Comparison of ENCODE assay signal across 8 mouse cellular contexts in the genomic region with DNA sequence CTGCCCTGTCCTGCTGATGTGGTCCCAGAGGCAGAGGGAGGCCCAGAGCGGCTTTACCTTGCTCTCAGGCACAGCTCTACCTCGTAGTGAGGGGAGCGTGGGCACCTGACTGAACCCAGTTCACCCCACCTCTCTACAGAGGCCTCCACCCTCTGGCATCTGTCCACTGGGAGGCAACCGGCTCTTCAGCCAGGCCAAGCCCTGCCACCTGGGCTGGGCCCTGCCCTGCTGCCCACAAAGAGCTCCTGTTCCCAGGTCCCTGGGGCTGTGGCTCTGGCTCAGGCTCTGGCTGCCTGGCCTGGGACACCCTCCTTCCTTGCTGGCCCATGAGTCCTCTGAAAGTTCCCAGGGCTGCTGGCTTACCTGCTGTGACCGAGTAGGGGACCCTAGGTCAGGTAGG. TPM values are rescaled to one million over a fixed set of nuclear protein-coding genes. Genes with fewer than 3 reads are reported as not detected.
DNase-seq lines count a peak whose midpoint lies in the region; ATAC-seq lines count a peak whose summit lies in the region.

No protein-coding gene starts in this region.

- H3K4me1 ChIP-seq in kidney, embryonic 16.5 days (ENCODE audit: insufficient read depth, low read length), result peaks cover 16% of the 10 kb centered on the region
- peaks cover 16% of the 10 kb centered on the region for H3K4me1 ChIP-seq in embryonic facial prominence, embryonic 13.5 days
- H3K4me1 ChIP-seq in midbrain, embryonic 15.5 days, result no peaks in the 10 kb centered on the region

- 57% methylated on average over 5 of the region's 5 CpGs for WGBS in kidney, embryonic 16.5 days
- WGBS in embryonic facial prominence, embryonic 13.5 days, result 73% methylated on average over 5 of the region's 5 CpGs
- 77% methylated on average over 5 of the region's 5 CpGs for WGBS in midbrain, embryonic 15.5 days

- H3K36me3 ChIP-seq in kidney, embryonic 16.5 days (ENCODE audit: insufficient read depth, low read length), result peaks cover 32% of the 10 kb centered on the region
- H3K36me3 ChIP-seq in embryonic facial prominence, embryonic 13.5 days, result peaks cover 75% of the 10 kb centered on the region
- peaks cover 27% of the 10 kb centered on the region; the same call in 1 of the 2 replicates for H3K36me3 ChIP-seq in midbrain, embryonic 15.5 days (replicated peaks)

- peak overlapping the region; percentile 85 for H3K27ac ChIP-seq in kidney, embryonic 16.5 days (ENCODE audit: low read length)
- peak overlapping the region; percentile 55; the same call in 1 of the 2 replicates for H3K27ac ChIP-seq in embryonic facial prominence, embryonic 13.5 days
- peak overlapping the region; percentile 39 for H3K27ac ChIP-seq in midbrain, embryonic 15.5 days

- no peak overlapping the region for H3K4me2 ChIP-seq in kidney, embryonic 16.5 days (replicated peaks; ENCODE audit: low read depth, low read length)
- H3K4me2 ChIP-seq in embryonic facial prominence, embryonic 13.5 days, result no peak overlapping the region
- no peak overlapping the region for H3K4me2 ChIP-seq in midbrain, embryonic 15.5 days

- H3K9me3 ChIP-seq in kidney, embryonic 16.5 days (ENCODE audit: low read length), result no peaks in the 10 kb centered on the region
- no peaks in the 10 kb centered on the region for H3K9me3 ChIP-seq in embryonic facial prominence, embryonic 13.5 days
- no peaks in the 10 kb centered on the region for H3K9me3 ChIP-seq in midbrain, embryonic 15.5 days

- no peaks in the 10 kb centered on the region for H3K27me3 ChIP-seq in kidney, embryonic 16.5 days (ENCODE audit: insufficient read depth, low read length)
- H3K27me3 ChIP-seq in embryonic facial prominence, embryonic 13.5 days, result no peaks in the 10 kb centered on the region
- no peaks in the 10 kb centered on the region for H3K27me3 ChIP-seq in midbrain, embryonic 15.5 days (replicated peaks)

- DNase-seq in kidney, adult 8-10 months, result no peak
- DNase-seq in kidney, postnatal 14 days, result peak; percentile 47
- no peak for DNase-seq in layer of hippocampus, postnatal 14 days (ENCODE audit: low spot score in 2 of 2)
- no peak for DNase-seq in spleen, postnatal 36 days (ENCODE audit: low spot score in 2 of 2)
- DNase-seq in B cell, adult 2 months, result no peak

- no peak overlapping the region for H3K4me3 ChIP-seq in kidney, embryonic 16.5 days (ENCODE audit: low read length)
- no peak overlapping the region for H3K4me3 ChIP-seq in embryonic facial prominence, embryonic 13.5 days
- no peak overlapping the region for H3K4me3 ChIP-seq in midbrain, embryonic 15.5 days

- ATAC-seq in kidney, embryonic 16.5 days (ENCODE audit: low FRiP score, low TSS enrichment), result peak; percentile 7
- no peak for ATAC-seq in embryonic facial prominence, embryonic 13.5 days (ENCODE audit: insufficient number of reproducible peaks, insufficient read depth, low FRiP score, low TSS enrichment, low read depth)
- no peak for ATAC-seq in midbrain, embryonic 15.5 days (replicated peaks)

- H3K9ac ChIP-seq in kidney, embryonic 16.5 days (replicated peaks; ENCODE audit: low read length), result peak overlapping the region; percentile 58
- H3K9ac ChIP-seq in embryonic facial prominence, embryonic 13.5 days, result peak overlapping the region; percentile 49; the same call in 1 of the 2 replicates
- H3K9ac ChIP-seq in midbrain, embryonic 15.5 days, result no peak overlapping the region

RNA-seq across cellular contexts. Expression of a gene that starts 38.4 kb away (rescaled TPM):
- 54.4 and 56.2 TPM in 2 replicates for polyA plus RNA-seq in kidney, embryonic 16.5 days (2015; fragmentation: Nextera tagmentation; extraction: Ambion mirVana)
- 57.2 and 59.2 TPM in 2 replicates for polyA plus RNA-seq in embryonic facial prominence, embryonic 13.5 days (2015; fragmentation: Nextera tagmentation; extraction: Ambion mirVana)
- polyA plus RNA-seq in midbrain, embryonic 15.5 days (2015; fragmentation: Nextera tagmentation; extraction: Ambion mirVana), result 29.7 and 31.3 TPM in 2 replicates
- total RNA-seq in layer of hippocampus, postnatal 14 days (2021), result 10 to 100 TPM; 15.2 to 18.7 TPM

RNA-seq across cellular contexts. Expression of a gene that starts 47.0 kb away (rescaled TPM):
- polyA plus RNA-seq in kidney, embryonic 16.5 days (2015; fragmentation: Nextera tagmentation; extraction: Ambion mirVana), result 149 and 176 TPM in 2 replicates
- polyA plus RNA-seq in embryonic facial prominence, embryonic 13.5 days (2015; fragmentation: Nextera tagmentation; extraction: Ambion mirVana), result 185 and 205 TPM in 2 replicates
- polyA plus RNA-seq in midbrain, embryonic 15.5 days (2015; fragmentation: Nextera tagmentation; extraction: Ambion mirVana), result 82.5 and 85.8 TPM in 2 replicates
- 100 to 1,000 TPM; 120 to 122 TPM for total RNA-seq in layer of hippocampus, postnatal 14 days (2021)

RNA-seq across cellular contexts. Expression of a gene that starts 47.1 kb away (rescaled TPM):
- 11.7 and 12.2 TPM in 2 replicates for polyA plus RNA-seq in kidney, embryonic 16.5 days (2015; fragmentation: Nextera tagmentation; extraction: Ambion mirVana)
- polyA plus RNA-seq in embryonic facial prominence, embryonic 13.5 days (2015; fragmentation: Nextera tagmentation; extraction: Ambion mirVana), result 13.4 and 13.6 TPM in 2 replicates
- 22.8 and 24.2 TPM in 2 replicates for polyA plus RNA-seq in midbrain, embryonic 15.5 days (2015; fragmentation: Nextera tagmentation; extraction: Ambion mirVana)
- total RNA-seq in layer of hippocampus, postnatal 14 days (2021), result 10 to 100 TPM; 33.9 to 38.2 TPM
